Mouse (Mus musculus): ENCODE measurements around the gene Nr1h3.

DNA sequence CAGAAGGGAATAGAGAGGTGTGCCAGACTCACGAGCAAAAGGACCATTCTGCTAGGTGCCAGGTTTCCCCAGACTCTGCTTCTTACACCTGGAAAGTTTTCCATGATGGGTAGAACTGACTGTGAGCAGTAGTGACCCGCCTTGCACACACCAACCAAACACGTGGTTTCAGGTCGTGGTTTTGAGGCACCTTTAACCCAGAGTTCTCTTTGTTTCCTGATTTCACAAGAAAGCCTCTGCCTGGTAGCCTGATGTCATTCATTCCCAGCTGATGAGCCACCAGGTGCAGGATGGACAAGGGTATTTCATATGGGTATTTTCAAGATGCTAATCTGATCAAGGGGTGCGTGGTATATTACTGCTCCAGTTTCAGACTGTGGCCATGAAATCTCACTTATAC, 39.9 kb upstream of the Nr1h3 start:
- no peak for TF ChIP-seq POLR2A (IDR thresholded peaks at IDR 0.05; ENCODE audit: control insufficient read depth, extremely low read depth, insufficient read depth, low read length, poor library complexity)
- no peak for TF ChIP-seq CTCF (IDR thresholded peaks at IDR 0.05; ENCODE audit: borderline replicate concordance, control insufficient read depth, extremely low read depth, insufficient read depth, low read length, poor library complexity)
